Mouse (Mus musculus): ENCODE measurements around the gene Tcp11l1. TPM values are rescaled to one million over a fixed set of nuclear protein-coding genes. Genes with fewer than 3 reads are reported as not detected.

Gene Tcp11l1
- polyA plus RNA-seq, 1 experiment = 88.1 TPM

GRCm38 (mm10) chr2:104714254-104714691 lies 2.3 kb upstream of the Tcp11l1 start:
- TF ChIP-seq GATA1 (IDR thresholded peaks at IDR 0.05; ENCODE audit: borderline replicate concordance, low read length) = no peak
- no peak for TF ChIP-seq FLI1 (IDR thresholded peaks at IDR 0.05; ENCODE audit: low read length)
- Histone ChIP-seq H3K4me1 (peaks cover 51% of the 10 kb centered on the region), H3K4me3 (replicated peaks) (peak overlapping the region; percentile 28), H3K9me3 (no peaks in the 10 kb centered on the region), H3K36me3 (replicated peaks; ENCODE audit: low read length) (peaks cover 6% of the 10 kb centered on the region), H3K27me3 (replicated peaks) (no peaks in the 10 kb centered on the region)

GRCm38 (mm10) chr2:104712486-104712809 lies 479 bp upstream of the Tcp11l1 start:
- Histone ChIP-seq H3K4me1 (peaks cover 58% of the 10 kb centered on the region), H3K36me3 (replicated peaks; ENCODE audit: low read length) (peaks cover 20% of the 10 kb centered on the region), H3K9me3 (no peaks in the 10 kb centered on the region), H3K27me3 (replicated peaks) (no peaks in the 10 kb centered on the region), H3K4me3 (replicated peaks) (peak overlapping the region; percentile 93)
- TF ChIP-seq GATA1 (IDR thresholded peaks at IDR 0.05; ENCODE audit: borderline replicate concordance, low read length) = no peak
- no peak for TF ChIP-seq FLI1 (IDR thresholded peaks at IDR 0.05; ENCODE audit: low read length)

- Histone ChIP-seq H3K4me3 (replicated peaks) (peak overlapping the region; percentile 93), H3K36me3 (replicated peaks; ENCODE audit: low read length) (peaks cover 33% of the 10 kb centered on the region), H3K27me3 (replicated peaks) (no peaks in the 10 kb centered on the region), H3K9me3 (no peaks in the 10 kb centered on the region), H3K4me1 (peaks cover 47% of the 10 kb centered on the region)
- peak; percentile 24; the same call in 1 of the 3 replicates for TF ChIP-seq GATA1 (IDR thresholded peaks at IDR 0.05; ENCODE audit: borderline replicate concordance, low read length)
- no peak for TF ChIP-seq FLI1 (IDR thresholded peaks at IDR 0.05; ENCODE audit: low read length)
Observed at GRCm38 (mm10) chr2:104710670-104711370, 1.1 kb downstream of the Tcp11l1 start.

- Histone ChIP-seq H3K27me3 (replicated peaks) (no peaks in the 10 kb centered on the region), H3K4me3 (replicated peaks) (peak overlapping the region; percentile 93), H3K4me1 (peaks cover 47% of the 10 kb centered on the region), H3K36me3 (replicated peaks; ENCODE audit: low read length) (peaks cover 43% of the 10 kb centered on the region), H3K9me3 (no peaks in the 10 kb centered on the region)
- TF ChIP-seq GATA1 (IDR thresholded peaks at IDR 0.05; ENCODE audit: borderline replicate concordance, low read length) (no peak), FLI1 (IDR thresholded peaks at IDR 0.05; ENCODE audit: low read length) (no peak)
Observed at GRCm38 (mm10) chr2:104709786-104710337, 2.1 kb downstream of the Tcp11l1 start.

GRCm38 (mm10) chr2:104704355-104704754 lies 7.6 kb downstream of the Tcp11l1 start:
- Histone ChIP-seq H3K9me3 (no peaks in the 10 kb centered on the region), H3K4me1 (peaks cover 26% of the 10 kb centered on the region), H3K27me3 (replicated peaks) (no peaks in the 10 kb centered on the region), H3K4me3 (replicated peaks) (no peak overlapping the region), H3K36me3 (replicated peaks; ENCODE audit: low read length) (peaks cover 82% of the 10 kb centered on the region)
- TF ChIP-seq FLI1 (IDR thresholded peaks at IDR 0.05; ENCODE audit: low read length) (no peak), GATA1 (IDR thresholded peaks at IDR 0.05; ENCODE audit: borderline replicate concordance, low read length) (no peak)

- TF ChIP-seq GATA1 (IDR thresholded peaks at IDR 0.05; ENCODE audit: borderline replicate concordance, low read length) = no peak
- TF ChIP-seq FLI1 (IDR thresholded peaks at IDR 0.05; ENCODE audit: low read length) = no peak
- no peaks in the 10 kb centered on the region for H3K9me3 ChIP-seq
- peaks cover 85% of the 10 kb centered on the region for H3K36me3 ChIP-seq (replicated peaks; ENCODE audit: low read length)
- no peaks in the 10 kb centered on the region for H3K27me3 ChIP-seq (replicated peaks)
- H3K4me1 ChIP-seq = peaks cover 14% of the 10 kb centered on the region
- no peak overlapping the region for H3K4me3 ChIP-seq (replicated peaks)
Observed at GRCm38 (mm10) chr2:104703158-104703557, 8.8 kb downstream of the Tcp11l1 start.

- H3K4me1 ChIP-seq = peaks cover 5% of the 10 kb centered on the region
- H3K36me3 ChIP-seq (replicated peaks; ENCODE audit: low read length) = peaks cover 64% of the 10 kb centered on the region
- no peak overlapping the region for H3K4me3 ChIP-seq (replicated peaks)
- no peak for TF ChIP-seq GATA1 (IDR thresholded peaks at IDR 0.05; ENCODE audit: borderline replicate concordance, low read length)
- TF ChIP-seq FLI1 (IDR thresholded peaks at IDR 0.05; ENCODE audit: low read length) = no peak
- H3K9me3 ChIP-seq = no peaks in the 10 kb centered on the region
- no peaks in the 10 kb centered on the region for H3K27me3 ChIP-seq (replicated peaks)
Observed at GRCm38 (mm10) chr2:104699659-104700058, 12.3 kb downstream of the Tcp11l1 start.

GRCm38 (mm10) chr2:104692551-104692950 lies 19.4 kb downstream of the Tcp11l1 start:
- TF ChIP-seq FLI1 (IDR thresholded peaks at IDR 0.05; ENCODE audit: low read length) = no peak
- TF ChIP-seq GATA1 (IDR thresholded peaks at IDR 0.05; ENCODE audit: borderline replicate concordance, low read length) = no peak
- H3K27me3 ChIP-seq (replicated peaks) = no peaks in the 10 kb centered on the region
- no peaks in the 10 kb centered on the region for H3K9me3 ChIP-seq

GRCm38 (mm10) chr2:104690720-104691119 lies 21.2 kb downstream of the Tcp11l1 start:
- Histone ChIP-seq H3K9me3 (no peaks in the 10 kb centered on the region), H3K27me3 (replicated peaks) (no peaks in the 10 kb centered on the region), H3K36me3 (replicated peaks; ENCODE audit: low read length) (peaks cover 78% of the 10 kb centered on the region), H3K4me1 (peaks cover 35% of the 10 kb centered on the region), H3K4me3 (replicated peaks) (no peak overlapping the region)
- TF ChIP-seq GATA1 (IDR thresholded peaks at IDR 0.05; ENCODE audit: borderline replicate concordance, low read length) (no peak), FLI1 (IDR thresholded peaks at IDR 0.05; ENCODE audit: low read length) (no peak)

More at GRCm38 (mm10) chr2:104692551-104692950, 19.4 kb downstream of the Tcp11l1 start:
- Histone ChIP-seq H3K4me3 (replicated peaks) (no peak overlapping the region), H3K36me3 (replicated peaks; ENCODE audit: low read length) (peaks cover 64% of the 10 kb centered on the region), H3K4me1 (peaks cover 26% of the 10 kb centered on the region)

- Histone ChIP-seq H3K4me1 (peaks cover 45% of the 10 kb centered on the region), H3K4me3 (replicated peaks) (no peak overlapping the region), H3K9me3 (no peaks in the 10 kb centered on the region), H3K27me3 (replicated peaks) (no peaks in the 10 kb centered on the region), H3K36me3 (replicated peaks; ENCODE audit: low read length) (peaks cover 95% of the 10 kb centered on the region)
- TF ChIP-seq GATA1 (IDR thresholded peaks at IDR 0.05; ENCODE audit: borderline replicate concordance, low read length) = no peak
- no peak for TF ChIP-seq FLI1 (IDR thresholded peaks at IDR 0.05; ENCODE audit: low read length)
Observed at GRCm38 (mm10) chr2:104688724-104689123, 23.2 kb downstream of the Tcp11l1 start.

Data from megakaryocyte, embryonic 14.5 days (primary cell).